ENCODE assay signal across 8 mouse cellular contexts in the genomic region with DNA sequence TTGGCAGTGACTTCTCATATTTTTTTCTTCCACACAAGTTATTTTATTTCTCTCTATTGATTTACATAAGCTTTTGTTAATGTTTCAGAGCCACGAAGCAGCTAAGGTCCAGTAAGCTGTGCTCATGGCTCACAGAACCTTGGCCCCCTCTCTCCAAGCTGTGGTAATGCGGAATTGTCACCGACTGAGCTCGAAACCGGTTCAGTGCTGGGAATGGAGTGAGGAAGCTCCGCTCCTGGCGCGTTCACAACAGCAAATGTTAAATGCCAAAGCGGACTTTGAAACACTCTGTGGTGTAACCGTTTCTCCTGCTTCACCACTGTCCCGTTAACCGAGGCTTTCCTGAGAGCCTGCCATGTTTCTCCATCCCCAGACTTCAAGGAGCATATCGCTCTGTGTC. TPM values are rescaled to one million over a fixed set of nuclear protein-coding genes. Genes with fewer than 3 reads are reported as not detected.
DNase-seq lines count a peak whose midpoint lies in the region; ATAC-seq lines count a peak whose summit lies in the region.

No protein-coding gene starts in this region.

- ATAC-seq in hindbrain, embryonic 15.5 days (ENCODE audit: low FRiP score, low read depth): no peak
- ATAC-seq in hindbrain, embryonic 12.5 days (ENCODE audit: low FRiP score): no peak
- ATAC-seq in heart, embryonic 11.5 days (replicated peaks; ENCODE audit: insufficient number of reproducible peaks, low FRiP score, low TSS enrichment): no peak

- no peaks in the 10 kb centered on the region for H3K36me3 ChIP-seq in hindbrain, embryonic 15.5 days
- H3K36me3 ChIP-seq in hindbrain, embryonic 12.5 days: no peaks in the 10 kb centered on the region
- no peaks in the 10 kb centered on the region for H3K36me3 ChIP-seq in heart, embryonic 11.5 days (ENCODE audit: control insufficient read depth, insufficient read depth, low read length)

- peak overlapping the region; percentile 15; the same call in 1 of the 2 replicates for H3K4me2 ChIP-seq in hindbrain, embryonic 15.5 days
- H3K4me2 ChIP-seq in hindbrain, embryonic 12.5 days (replicated peaks): no peak overlapping the region
- H3K4me2 ChIP-seq in heart, embryonic 11.5 days: no peak overlapping the region

- no peaks in the 10 kb centered on the region for H3K9me3 ChIP-seq in hindbrain, embryonic 15.5 days
- no peaks in the 10 kb centered on the region for H3K9me3 ChIP-seq in hindbrain, embryonic 12.5 days (replicated peaks)
- no peaks in the 10 kb centered on the region for H3K9me3 ChIP-seq in heart, embryonic 11.5 days (replicated peaks; ENCODE audit: control insufficient read depth, low read length)

- WGBS in hindbrain, embryonic 15.5 days: 78% methylated on average over 13 of the region's 13 CpGs
- WGBS in hindbrain, embryonic 12.5 days: 88% methylated on average over 13 of the region's 13 CpGs
- 66% methylated on average over 13 of the region's 13 CpGs for WGBS in heart, embryonic 11.5 days (ENCODE audit: insufficient replicate concordance)

- no peak overlapping the region for H3K9ac ChIP-seq in hindbrain, embryonic 15.5 days
- no peak overlapping the region for H3K9ac ChIP-seq in hindbrain, embryonic 12.5 days
- H3K9ac ChIP-seq in heart, embryonic 11.5 days (ENCODE audit: low read depth, low read length): no peak overlapping the region

- no peaks in the 10 kb centered on the region for H3K27me3 ChIP-seq in hindbrain, embryonic 15.5 days
- no peaks in the 10 kb centered on the region for H3K27me3 ChIP-seq in hindbrain, embryonic 12.5 days
- H3K27me3 ChIP-seq in heart, embryonic 11.5 days (ENCODE audit: control insufficient read depth, insufficient read depth, low read length): no peaks in the 10 kb centered on the region

- DNase-seq in brain, adult 2 months (ENCODE audit: low read depth, low spot score): peak; percentile 23
- DNase-seq in layer of hippocampus, postnatal 14 days (ENCODE audit: low spot score in 2 of 2): peak; percentile 6 to 17
- DNase-seq in spleen, postnatal 36 days (ENCODE audit: low spot score in 2 of 2): no peak
- DNase-seq in adrenal gland, adult (ENCODE audit: inconsistent age in 2 of 2, low spot score in 1 of 2): no peak
- no peak for DNase-seq in left cerebral cortex, adult 9 months (ENCODE audit: low spot score in 2 of 2)

- no peaks in the 10 kb centered on the region for H3K4me1 ChIP-seq in hindbrain, embryonic 15.5 days (replicated peaks)
- no peaks in the 10 kb centered on the region for H3K4me1 ChIP-seq in hindbrain, embryonic 12.5 days
- H3K4me1 ChIP-seq in heart, embryonic 11.5 days (ENCODE audit: control insufficient read depth, insufficient read depth, low read length): 0 out of 2 replicates have a peak, but pooled peaks cover 3% of the 10 kb centered on the region

- peak overlapping the region; percentile 69 for H3K27ac ChIP-seq in hindbrain, embryonic 15.5 days (replicated peaks)
- H3K27ac ChIP-seq in hindbrain, embryonic 12.5 days: no peak overlapping the region
- H3K27ac ChIP-seq in heart, embryonic 11.5 days (ENCODE audit: low read depth, low read length): peak overlapping the region; percentile 55

- no peak overlapping the region for H3K4me3 ChIP-seq in hindbrain, embryonic 15.5 days
- H3K4me3 ChIP-seq in hindbrain, embryonic 12.5 days: no peak overlapping the region
- no peak overlapping the region for H3K4me3 ChIP-seq in heart, embryonic 11.5 days (ENCODE audit: low read depth, low read length)

RNA-seq across cellular contexts. Expression of a gene that starts 39.4 kb away (rescaled TPM):
- polyA plus RNA-seq in hindbrain, embryonic 15.5 days (2015; fragmentation: Nextera tagmentation; extraction: Ambion mirVana): 389 and 393 TPM in 2 replicates
- 382 and 419 TPM in 2 replicates for polyA plus RNA-seq in hindbrain, embryonic 12.5 days (2016; fragmentation: Nextera tagmentation; extraction: Ambion mirVana)
- polyA plus RNA-seq in heart, embryonic 11.5 days (2014; fragmentation: Nextera tagmentation; extraction: Ambion mirVana): 336 and 340 TPM in 2 replicates
- total RNA-seq in layer of hippocampus, postnatal 14 days (2021): 100 to 1,000 TPM; 140 to 142 TPM

RNA-seq across cellular contexts. Expression of a gene that starts 41.8 kb away (rescaled TPM):
- 20.6 and 20.9 TPM in 2 replicates for polyA plus RNA-seq in hindbrain, embryonic 15.5 days (2015; fragmentation: Nextera tagmentation; extraction: Ambion mirVana)
- 26.2 and 29.5 TPM in 2 replicates for polyA plus RNA-seq in hindbrain, embryonic 12.5 days (2016; fragmentation: Nextera tagmentation; extraction: Ambion mirVana)
- polyA plus RNA-seq in heart, embryonic 11.5 days (2014; fragmentation: Nextera tagmentation; extraction: Ambion mirVana): 14.1 and 16.7 TPM in 2 replicates
- 10 to 100 TPM; 12.4 to 14.1 TPM for total RNA-seq in layer of hippocampus, postnatal 14 days (2021)

RNA-seq across cellular contexts. Expression of a gene that starts 45.2 kb away (rescaled TPM):
- polyA plus RNA-seq in hindbrain, embryonic 15.5 days (2015; fragmentation: Nextera tagmentation; extraction: Ambion mirVana): 9.6 and 10.9 TPM in 2 replicates
- 12.0 and 13.3 TPM in 2 replicates for polyA plus RNA-seq in hindbrain, embryonic 12.5 days (2016; fragmentation: Nextera tagmentation; extraction: Ambion mirVana)
- 10.8 and 12.6 TPM in 2 replicates for polyA plus RNA-seq in heart, embryonic 11.5 days (2014; fragmentation: Nextera tagmentation; extraction: Ambion mirVana)
- total RNA-seq in layer of hippocampus, postnatal 14 days (2021): 10 to 100 TPM in 1 of 2 experiments, 1 to 10 TPM in 1; 8.1 to 10.4 TPM

Comparison
In these comparisons a context has a peak if more than half of its experiments do, and no peak if none do; other contexts are left out.
1. DNase-seq: peak in brain, adult 2 months (single experiment) and layer of hippocampus, postnatal 14 days (2 of 2); none in spleen, postnatal 36 days (0 of 2), adrenal gland, adult (0 of 2) and left cerebral cortex, adult 9 months (0 of 2).